Mouse (Mus musculus): ENCODE data around the gene Cdipt.

Cdipt gene

GRCm38 (mm10) chr7:127012845-127013244 is 37.1 kb downstream of the Cdipt start:
- DNase-seq (ENCODE audit: low read depth, low spot score), result no peak

- DNase-seq (ENCODE audit: low read depth, low spot score), result no peak
Measured at GRCm38 (mm10) chr7:127013385-127013784, 37.7 kb downstream of the Cdipt start.

GRCm38 (mm10) chr7:127014320-127014719 is 38.6 kb downstream of the Cdipt start, which contains the start of gene Mvp:
Gene Mvp, minus strand, starts transcription at chr7:127014621.
- DNase-seq (ENCODE audit: low read depth, low spot score), result peak; percentile 65

GRCm38 (mm10) chr7:127014993-127015392 is 39.3 kb downstream of the Cdipt start:
- DNase-seq (ENCODE audit: low read depth, low spot score), result no peak

GRCm38 (mm10) chr7:127016081-127016480 is 40.4 kb downstream of the Cdipt start:
- DNase-seq (ENCODE audit: low read depth, low spot score), result peak; percentile 91

- DNase-seq (ENCODE audit: low read depth, low spot score), result no peak
Measured at GRCm38 (mm10) chr7:127016481-127016485, 40.6 kb downstream of the Cdipt start, which contains the start of gene Pagr1b. Gene Pagr1b, minus strand, starts transcription at chr7:127016484.

GRCm38 (mm10) chr7:127016486-127016938 is 40.8 kb downstream of the Cdipt start:
- DNase-seq (ENCODE audit: low read depth, low spot score), result no peak

GRCm38 (mm10) chr7:127016971-127017949 is 41.5 kb downstream of the Cdipt start, which contains the start of gene Pagr1a:
Gene Pagr1a, minus strand, starts transcription at chr7:127017352.
- DNase-seq (ENCODE audit: low read depth, low spot score), result peak; percentile 100

GRCm38 (mm10) chr7:127017950-127018345 is 42.2 kb downstream of the Cdipt start:
- DNase-seq (ENCODE audit: low read depth, low spot score), result no peak

- DNase-seq (ENCODE audit: low read depth, low spot score), result no peak
Measured at GRCm38 (mm10) chr7:127018416-127019305, 42.9 kb downstream of the Cdipt start.

GRCm38 (mm10) chr7:127019306-127019960 is 43.7 kb downstream of the Cdipt start:
- DNase-seq (ENCODE audit: low read depth, low spot score), result no peak

GRCm38 (mm10) chr7:127020031-127020430 is 44.3 kb downstream of the Cdipt start:
- no peak for DNase-seq (ENCODE audit: low read depth, low spot score)

- DNase-seq (ENCODE audit: low read depth, low spot score), result no peak
Measured at GRCm38 (mm10) chr7:127020491-127020890, 44.8 kb downstream of the Cdipt start.

- peak; percentile 47 for DNase-seq (ENCODE audit: low read depth, low spot score)
Measured at GRCm38 (mm10) chr7:127020901-127021562, 45.3 kb downstream of the Cdipt start, which contains the start of the genes Gm42742 and Prrt2. Gene Gm42742, minus strand, starts transcription at chr7:127021097. Gene Prrt2, minus strand, starts transcription at chr7:127021211.

GRCm38 (mm10) chr7:127021563-127022527 is 46.1 kb downstream of the Cdipt start:
- peak; percentile 54 for DNase-seq (ENCODE audit: low read depth, low spot score)

- DNase-seq (ENCODE audit: low read depth, low spot score), result no peak
Measured at GRCm38 (mm10) chr7:127022528-127023271, 47.0 kb downstream of the Cdipt start.

- DNase-seq (ENCODE audit: low read depth, low spot score), result no peak
Measured at GRCm38 (mm10) chr7:127023272-127023691, 47.6 kb downstream of the Cdipt start.

- no peak for DNase-seq (ENCODE audit: low read depth, low spot score)
Measured at GRCm38 (mm10) chr7:127023896-127024690, 48.4 kb downstream of the Cdipt start.

All from ES-CJ7 (cell line).